Mouse (Mus musculus): ENCODE measurements at regions not wholly inside any gene's neighbourhood (a gene's known extent, or its start where the extent isn't known, plus 50 kb on each side); places are given as distances from the start of the nearest gene placed in this dataset.

- TF ChIP-seq POLR2A (IDR thresholded peaks at IDR 0.05; ENCODE audit: low read depth, low read length) = no peak
- no peak for TF ChIP-seq CTCF (IDR thresholded peaks at IDR 0.05; ENCODE audit: borderline replicate concordance, insufficient read depth, low read length)
Observed at GRCm38 (mm10) chr10:117475086-117475945, 95.5 kb upstream of the Cpsf6 start.
